Mouse (Mus musculus) thymus, postnatal 14 days (tissue): ENCODE measurements around the gene Nkap.
"Not testable (repeated sequence)": the region's sequence is repeated elsewhere in the genome, so short reads cannot be mapped to it uniquely, and the experiment has no call there.

Experiments
- DNase-seq: peaks from one replicate; pipeline ENCODE4 v3.0.0; 2021

The Nkap gene

GRCm38 (mm10) chrX:37126671-37127358 lies at the start of gene Nkap:
TSS of gene Nkap (plus strand) at chrX:37126795.
- peak; percentile 77 for DNase-seq

- DNase-seq, result not testable (repeated sequence)
These were observed 46.2 kb upstream of the Nkap start for GRCm38 (mm10) chrX:37080345-37080744.

DNA sequence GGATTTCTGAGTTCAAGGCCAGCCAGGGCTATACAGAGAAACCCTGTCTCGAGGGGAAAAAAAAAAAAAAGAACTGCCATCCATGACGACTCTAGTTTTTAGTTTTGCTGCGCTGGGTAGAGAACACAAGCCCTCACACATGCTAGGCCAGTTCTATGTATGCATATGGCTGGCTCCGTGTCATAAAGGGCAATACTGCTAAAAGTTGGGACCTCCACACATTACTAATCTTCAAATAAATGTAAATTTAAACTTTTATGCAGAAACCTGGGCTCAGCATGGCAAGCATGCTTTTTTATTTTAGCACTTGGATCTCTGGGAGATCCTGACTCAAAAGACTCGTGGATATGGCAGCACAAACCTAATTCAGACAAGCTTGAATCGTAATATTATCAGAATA lies 45.4 kb upstream of the Nkap start:
- no peak for DNase-seq

GRCm38 (mm10) chrX:37084318-37084926 lies 42.2 kb upstream of the Nkap start:
- no peak for DNase-seq

GRCm38 (mm10) chrX:37084927-37085660 lies 41.5 kb upstream of the Nkap start, which contains the start of gene Rpl39:
TSS of gene Rpl39 (minus strand) at chrX:37085402.
- DNase-seq, result peak; percentile 89

GRCm38 (mm10) chrX:37085665-37086064 lies 40.9 kb upstream of the Nkap start:
- no peak for DNase-seq

- DNase-seq, result no peak
These were observed 37.8 kb upstream of the Nkap start for GRCm38 (mm10) chrX:37088778-37089177.

DNA sequence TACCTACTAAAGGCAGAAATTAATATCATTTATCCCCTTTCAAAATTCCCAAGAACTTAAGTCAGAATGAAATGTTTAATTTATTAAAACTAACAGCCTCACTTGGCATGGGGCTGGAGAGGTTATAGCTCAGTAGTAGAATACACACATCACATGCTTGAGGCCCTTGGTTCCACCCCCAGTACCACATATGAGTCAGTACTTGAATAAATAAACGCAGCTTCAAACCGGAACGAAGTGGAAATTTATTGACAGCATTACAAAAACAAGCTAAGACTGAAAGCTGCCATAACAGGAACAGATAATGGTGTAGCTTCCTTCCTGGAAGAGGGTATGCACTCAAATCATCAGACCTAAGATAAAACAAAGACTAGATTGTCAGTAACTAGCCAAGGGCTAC lies 35.1 kb upstream of the Nkap start:
- DNase-seq, result no peak

- no peak for DNase-seq
These were observed 31.4 kb upstream of the Nkap start for GRCm38 (mm10) chrX:37095106-37095768.

- no peak for DNase-seq
These were observed 27.9 kb upstream of the Nkap start for GRCm38 (mm10) chrX:37098681-37099080.

GRCm38 (mm10) chrX:37103826-37104225 lies 22.8 kb upstream of the Nkap start:
- no peak for DNase-seq

DNA sequence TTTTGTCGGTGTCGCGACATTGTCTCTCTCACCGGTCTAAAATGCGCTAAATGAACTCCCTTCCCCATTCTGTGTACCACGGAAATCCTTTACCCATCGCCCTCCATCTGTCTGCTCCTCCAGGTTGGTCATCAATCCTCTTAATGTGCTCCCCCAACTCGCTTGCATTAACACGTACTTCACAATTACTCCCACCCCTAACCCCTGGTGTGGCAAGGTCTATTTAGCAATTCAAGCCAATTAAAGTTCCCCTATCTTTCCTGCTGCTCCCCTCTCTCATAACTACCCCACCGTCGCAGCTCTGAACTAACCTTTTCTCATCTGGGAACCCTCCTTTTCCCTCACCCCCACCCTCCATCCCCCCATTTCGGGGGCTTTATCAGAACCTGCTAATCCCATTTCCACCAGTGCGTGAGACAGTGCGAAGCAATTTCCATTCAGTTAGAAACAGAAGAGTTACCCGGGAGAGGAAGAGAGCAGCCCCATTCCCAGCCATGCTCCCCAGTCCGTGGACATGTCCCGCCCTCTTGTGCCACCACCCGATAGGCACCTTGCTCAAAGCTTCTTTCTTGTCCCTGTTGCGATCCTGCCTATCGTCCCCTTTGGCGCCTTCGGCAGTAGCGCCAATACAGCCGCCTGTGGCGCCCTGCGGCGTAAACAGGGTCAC lies 16.9 kb upstream of the Nkap start:
- DNase-seq, result no peak

DNA sequence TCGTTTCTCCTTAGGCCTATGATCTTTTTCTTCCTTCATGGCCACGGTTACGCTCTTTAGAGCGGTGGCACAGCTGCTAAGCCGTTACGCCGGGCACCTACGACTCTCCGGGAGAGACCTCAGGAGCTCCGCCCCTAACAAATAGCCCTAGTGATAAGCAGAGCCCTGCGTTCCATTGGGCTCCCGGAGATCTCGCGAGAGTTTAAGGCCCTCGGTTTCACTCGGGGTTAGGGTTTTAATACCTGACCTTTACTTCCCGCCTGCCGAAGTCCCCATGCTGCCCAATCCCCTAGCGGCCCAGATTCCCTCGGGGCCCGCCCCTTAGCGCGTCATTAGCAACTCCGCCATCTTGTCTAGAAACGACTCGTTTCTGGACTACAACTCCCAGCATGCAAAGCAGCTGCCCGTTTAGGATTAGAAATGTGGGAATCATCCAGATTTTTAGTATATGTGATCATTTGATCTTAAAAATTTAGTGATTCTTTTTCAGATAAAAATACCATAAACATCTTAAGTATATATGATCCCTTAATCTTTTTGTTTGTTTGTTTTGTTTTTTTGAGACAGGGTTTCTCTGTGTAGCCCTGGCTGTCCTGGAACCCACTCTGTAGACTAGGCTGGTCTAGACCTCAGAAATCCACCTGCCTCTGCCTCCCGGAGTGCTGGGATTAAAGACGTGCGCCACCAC lies 16.3 kb upstream of the Nkap start, which contains the start of gene Upf3b:
TSS of gene Upf3b (minus strand) at position 130 of the 688 bp plus-strand sequence.
- peak; percentile 93 for DNase-seq

- no peak for DNase-seq
These were observed 15.8 kb upstream of the Nkap start for GRCm38 (mm10) chrX:37110881-37111193.

GRCm38 (mm10) chrX:37117085-37117484 lies 9.5 kb upstream of the Nkap start:
- no peak for DNase-seq

GRCm38 (mm10) chrX:37119585-37119984 lies 7.0 kb upstream of the Nkap start:
- DNase-seq, result no peak

DNA sequence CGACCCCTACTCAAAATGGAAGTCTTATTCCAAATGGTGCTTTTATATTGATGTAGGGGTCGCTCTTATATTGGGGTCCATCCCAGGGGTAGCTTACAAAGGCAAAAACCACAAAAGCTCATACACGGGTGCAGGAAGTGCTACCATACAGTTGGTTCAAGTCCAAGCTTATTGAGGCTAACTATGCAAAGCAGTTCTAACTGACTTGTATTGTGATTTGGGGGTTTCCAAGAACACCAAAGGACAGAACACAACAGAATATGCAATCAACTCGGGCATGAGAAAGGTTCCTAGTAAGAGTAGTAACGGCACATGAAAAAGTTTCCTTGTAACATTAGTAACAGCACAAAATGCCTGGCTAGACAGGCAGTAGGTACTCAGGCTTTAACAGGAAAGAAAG lies 6.4 kb upstream of the Nkap start:
- DNase-seq, result no peak

DNA sequence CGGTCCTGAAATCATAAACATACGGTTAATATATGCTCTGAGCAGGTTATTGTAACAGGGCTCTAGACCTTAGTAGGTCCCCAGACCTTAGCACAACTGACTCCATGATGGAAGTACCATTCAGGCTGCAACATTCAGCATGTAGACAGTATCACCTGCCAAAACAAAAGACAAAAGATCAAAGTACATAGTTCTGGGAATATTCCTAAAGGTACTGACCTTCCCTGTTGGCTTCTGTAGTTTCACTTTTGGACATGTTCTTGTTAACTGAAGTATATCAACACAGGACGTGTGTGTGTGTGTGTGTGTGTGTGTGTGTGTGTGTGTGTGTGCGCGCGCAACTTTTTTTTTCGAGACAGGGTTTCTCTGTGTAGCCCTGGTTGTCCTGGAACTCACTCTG lies 1.1 kb upstream of the Nkap start:
- DNase-seq, result no peak

- DNase-seq, result no peak
These were observed 15.1 kb downstream of the Nkap start for GRCm38 (mm10) chrX:37141732-37142131.

GRCm38 (mm10) chrX:37144498-37144897 lies 17.9 kb downstream of the Nkap start:
- not testable (repeated sequence) for DNase-seq

DNA sequence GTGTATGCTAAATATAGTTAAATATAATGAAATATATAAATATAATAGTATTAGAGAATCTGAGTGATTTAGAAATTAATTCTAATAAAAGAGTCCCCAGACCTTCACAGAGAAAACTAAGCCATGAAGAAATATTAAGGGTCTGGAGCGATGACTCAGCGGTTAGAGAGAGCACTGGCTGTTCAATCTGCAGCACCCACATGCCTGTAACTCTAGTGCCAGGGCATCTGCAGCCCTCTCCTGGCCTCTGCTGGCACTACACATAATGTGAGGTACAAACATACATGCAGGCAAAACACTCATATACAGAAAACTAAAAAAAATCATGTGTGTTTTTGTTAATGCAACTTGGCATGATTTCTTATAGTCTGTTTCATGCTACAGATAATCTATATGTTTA lies 18.4 kb downstream of the Nkap start:
- DNase-seq, result peak; percentile 52

DNA sequence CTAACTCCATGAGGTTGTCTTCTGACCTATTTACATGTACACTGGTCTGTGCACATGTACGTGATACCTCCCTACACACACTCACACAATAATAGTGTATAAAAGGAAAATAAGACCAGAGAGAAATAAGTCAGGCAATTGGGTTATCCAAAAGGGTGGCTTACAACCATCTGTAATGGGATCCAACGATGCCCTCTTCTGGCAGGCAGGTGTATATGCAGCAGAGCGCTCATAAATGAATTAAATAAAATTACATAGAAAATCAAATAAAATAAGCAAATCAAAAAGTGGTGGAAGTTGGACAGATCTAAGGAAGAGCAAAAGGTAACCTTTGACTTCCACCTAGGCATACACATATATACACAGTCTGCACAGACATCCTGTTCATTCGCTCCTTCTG lies 31.2 kb downstream of the Nkap start:
- DNase-seq, result peak; percentile 8
